Mouse (Mus musculus) hindbrain, embryonic 10.5 days (tissue): ENCODE measurements around the gene Cdk5rap3. TPM values are rescaled to one million over a fixed set of nuclear protein-coding genes. Genes with fewer than 3 reads are reported as not detected.

Experiments used
- DNase-seq: peaks from one replicate; pipeline ENCODE4 v3.0.0-alpha.2; 2017; ENCODE audit warnings: low spot score
- H3K27ac ChIP-seq: fragments of 300-500 bp; sonication (generic); 2 replicates; pipeline ENCODE4 v1.5.1; 2016; ENCODE audit warnings: mild to moderate bottlenecking, moderate library complexity
- H3K27me3 ChIP-seq: fragments of 300-500 bp; sonication (generic); 2 replicates; pipeline ENCODE4 v1.6.1; 2016; ENCODE audit warnings: mild to moderate bottlenecking; ENCODE audit not compliant: poor library complexity, insufficient read depth, severe bottlenecking
- H3K36me3 ChIP-seq: fragments of 300-500 bp; sonication (generic); 2 replicates; pipeline ENCODE4 v1.6.1; 2016; ENCODE audit warnings: mild to moderate bottlenecking, moderate library complexity
- H3K4me1 ChIP-seq: fragments of 300-500 bp; sonication (generic); replicated peaks from 2 replicates; pipeline ENCODE4 v1.6.1; 2016; ENCODE audit warnings: mild to moderate bottlenecking
- H3K4me3 ChIP-seq: fragments of 300-500 bp; sonication (generic); 2 replicates; pipeline ENCODE4 v1.5.1; 2016; ENCODE audit warnings: mild to moderate bottlenecking, moderate library complexity
- H3K9me3 ChIP-seq: fragments of 300-500 bp; sonication (generic); 2 replicates; pipeline ENCODE4 v1.6.1; 2016; ENCODE audit warnings: mild to moderate bottlenecking, moderate library complexity
- WGBS: fragments of 180-500 bp; shearing (Covaris S2); methylation state at CpG from one replicate; pipeline ENCODE4 v1.1.7; 2016; 5-methylcytosine and 5-hydroxymethylcytosine counted together
- polyA plus RNA-seq: library from polyadenylated mRNA; unstranded; fragments of >200 nt; fragmentation: Nextera tagmentation; extraction: Ambion mirVana; gene quantifications from 2 replicates; pipeline ENCODE4 v1.2.1, GENCODE M21; 2016

Gene Cdk5rap3
- polyA plus RNA-seq, 1 experiment from 2014 or later: 124 TPM

DNA sequence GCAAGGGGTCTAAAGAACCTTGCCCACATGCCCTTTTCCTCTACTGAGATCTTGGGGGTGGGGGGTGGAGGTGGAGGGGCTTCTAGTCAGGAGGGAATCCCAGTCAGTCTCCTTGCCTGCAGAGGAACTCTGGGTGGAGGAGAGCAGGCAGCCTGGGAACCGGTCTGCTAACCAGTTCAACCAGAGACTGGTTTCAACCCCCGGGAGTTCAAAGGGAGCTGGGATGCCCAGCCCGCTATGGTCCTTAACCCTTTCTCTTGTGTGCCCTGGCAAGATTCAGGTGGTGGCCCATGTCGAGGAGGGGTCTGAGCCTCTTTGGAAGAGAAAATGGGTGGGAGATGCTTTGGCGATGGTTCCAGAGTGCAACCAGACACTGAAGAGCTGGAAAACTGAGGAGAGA is 12.4 kb upstream of the Cdk5rap3 start:
- no peak overlapping the region for H3K4me3 ChIP-seq
- H3K27ac ChIP-seq: peak overlapping the region; percentile 66
- H3K9me3 ChIP-seq: no peaks in the 10 kb centered on the region
- H3K4me1 ChIP-seq: peaks cover 28% of the 10 kb centered on the region
- WGBS: 6% methylated on average over 5 of the region's 5 CpGs
- no peaks in the 10 kb centered on the region for H3K36me3 ChIP-seq
- H3K27me3 ChIP-seq: peaks cover 28% of the 10 kb centered on the region
- no peak for DNase-seq

DNA sequence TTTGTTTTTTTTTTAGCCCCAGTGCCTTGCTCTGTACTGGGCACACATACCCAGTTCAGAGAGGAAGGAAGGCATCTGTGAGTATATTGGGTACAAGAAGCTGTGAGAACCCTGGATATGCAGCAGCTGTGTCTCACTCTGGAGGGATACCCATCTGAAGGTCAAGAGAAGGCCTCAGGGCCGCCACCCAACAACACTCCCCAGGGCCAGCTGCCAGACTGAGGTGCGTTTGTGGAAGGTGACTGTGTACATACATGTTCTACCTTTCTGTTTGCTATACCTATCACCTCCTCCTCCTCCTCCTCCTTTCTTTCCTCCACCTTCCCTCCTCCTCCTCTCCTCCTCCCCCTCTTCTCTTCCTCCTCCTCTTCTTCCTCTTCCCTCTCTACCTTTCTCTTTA is 11.8 kb upstream of the Cdk5rap3 start, which contains the start of gene Prr15l:
Prr15l (plus strand) TSS at position 17 of the 400 bp plus-strand sequence.
- H3K36me3 ChIP-seq: no peaks in the 10 kb centered on the region
- H3K9me3 ChIP-seq: no peaks in the 10 kb centered on the region
- no peak within 1 kb of the TSS for H3K4me3 ChIP-seq
- peaks cover 29% of the 10 kb centered on the region for H3K27me3 ChIP-seq
- WGBS: 76% methylated on average over 2 of the region's 2 CpGs
- peak within 1 kb of the TSS; percentile 66 for H3K27ac ChIP-seq
- DNase-seq: no peak
- peaks cover 28% of the 10 kb centered on the region for H3K4me1 ChIP-seq

DNA sequence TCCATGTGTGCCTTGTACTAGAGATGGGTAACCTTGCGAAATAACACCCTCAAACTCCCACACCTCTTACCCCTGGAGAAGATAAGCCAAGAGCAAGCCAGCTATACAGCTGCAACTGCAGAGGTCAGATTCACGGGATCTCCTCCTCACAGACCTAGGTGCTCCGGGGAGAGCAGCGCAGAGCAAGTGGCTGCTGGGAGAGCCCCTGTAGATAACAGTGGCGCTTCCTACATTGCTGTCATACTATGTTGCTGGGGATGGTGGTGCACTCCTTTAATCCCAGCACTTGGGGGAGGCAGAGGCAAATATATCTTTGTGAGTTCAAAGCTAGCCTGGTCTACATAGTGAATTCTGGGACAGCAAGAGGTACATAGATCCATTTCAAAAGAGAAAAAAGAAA is 10.3 kb upstream of the Cdk5rap3 start:
- peaks cover 29% of the 10 kb centered on the region for H3K27me3 ChIP-seq
- H3K36me3 ChIP-seq: no peaks in the 10 kb centered on the region
- WGBS: 85% methylated on average over 5 of the region's 5 CpGs
- peaks cover 23% of the 10 kb centered on the region for H3K4me1 ChIP-seq
- no peak overlapping the region for H3K27ac ChIP-seq
- no peak for DNase-seq
- no peaks in the 10 kb centered on the region for H3K9me3 ChIP-seq
- H3K4me3 ChIP-seq: no peak overlapping the region

DNA sequence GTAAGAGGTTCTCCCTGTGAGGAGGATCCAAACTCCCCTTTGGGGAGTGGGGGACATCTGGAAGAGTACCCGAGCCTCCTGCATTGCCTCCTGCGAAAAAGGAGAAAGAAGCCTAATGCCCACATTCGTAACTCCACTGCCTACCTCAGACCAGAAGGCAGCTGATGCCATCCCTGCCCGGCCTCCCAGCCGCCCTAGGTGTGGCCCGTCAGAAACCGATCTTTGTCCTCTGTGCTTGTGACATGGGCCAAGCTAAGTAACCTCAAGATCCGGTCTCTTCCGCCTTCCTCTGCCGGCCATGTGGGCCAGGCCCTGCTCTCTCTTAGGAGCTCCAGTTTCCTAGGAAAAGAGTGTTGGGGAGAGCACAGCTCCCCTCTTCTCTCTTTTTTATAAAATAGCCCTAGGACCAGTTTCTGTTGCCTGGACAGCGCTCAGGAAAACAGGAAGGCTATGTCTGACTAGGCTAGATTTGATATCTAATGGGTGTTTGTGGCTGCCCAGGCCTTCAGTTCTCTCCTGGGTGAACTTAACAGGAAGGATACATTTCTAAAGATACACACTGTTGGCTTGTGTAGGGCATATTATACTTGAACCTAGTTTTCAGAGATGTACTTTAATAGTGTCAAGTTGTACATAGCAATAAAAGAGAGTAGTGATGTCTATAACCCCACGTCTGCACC is 9.3 kb upstream of the Cdk5rap3 start:
- Histone ChIP-seq H3K27me3 (peaks cover 29% of the 10 kb centered on the region), H3K4me1 (peaks cover 21% of the 10 kb centered on the region), H3K9me3 (no peaks in the 10 kb centered on the region), H3K4me3 (no peak overlapping the region), H3K36me3 (no peaks in the 10 kb centered on the region), H3K27ac (no peak overlapping the region)
- DNase-seq: no peak
- 84% methylated on average over 12 of the region's 12 CpGs for WGBS

DNA sequence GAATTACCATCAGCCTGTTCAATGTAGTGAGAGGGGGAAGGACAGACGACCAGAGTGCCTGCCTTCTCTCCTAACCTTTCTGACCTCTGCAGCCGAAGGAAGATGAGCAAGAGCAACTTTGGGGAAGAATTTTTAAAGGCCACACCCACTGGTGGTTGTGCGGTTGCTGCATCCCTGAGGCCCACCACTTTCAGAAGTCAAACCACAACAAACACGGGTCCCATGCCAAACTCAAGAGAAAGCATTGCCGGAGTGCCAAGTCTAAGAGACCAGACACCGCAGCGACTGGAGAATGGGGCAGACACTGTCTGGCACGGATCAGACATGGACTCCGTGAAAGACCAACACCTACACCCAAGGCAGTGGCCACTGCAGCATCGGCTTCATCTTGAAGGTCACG is 8.6 kb upstream of the Cdk5rap3 start:
- Histone ChIP-seq H3K36me3 (no peaks in the 10 kb centered on the region), H3K4me1 (peaks cover 19% of the 10 kb centered on the region), H3K27me3 (peaks cover 26% of the 10 kb centered on the region), H3K4me3 (no peak overlapping the region), H3K9me3 (no peaks in the 10 kb centered on the region), H3K27ac (no peak overlapping the region)
- 86% methylated on average over 11 of the region's 11 CpGs for WGBS
- no peak for DNase-seq

DNA sequence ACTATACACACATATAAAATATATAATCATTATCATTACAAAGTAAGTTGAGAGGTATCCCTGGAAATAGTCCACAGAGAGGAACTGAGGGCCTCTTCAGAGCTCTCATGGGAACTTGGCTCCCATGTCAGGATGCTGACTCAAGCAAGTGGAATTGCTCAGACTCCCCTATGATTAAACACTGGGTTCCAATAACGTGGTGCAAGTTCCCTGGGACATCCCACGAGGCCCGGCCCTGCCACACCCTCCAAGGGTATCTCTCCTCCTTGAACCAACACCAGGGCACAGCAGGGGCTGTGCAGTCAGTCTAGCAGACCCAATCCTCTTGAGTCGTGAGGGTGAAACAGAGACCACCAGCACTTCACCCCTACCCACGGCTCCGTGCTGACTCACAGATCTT is 2.7 kb upstream of the Cdk5rap3 start:
- Histone ChIP-seq H3K36me3 (no peaks in the 10 kb centered on the region), H3K9me3 (no peaks in the 10 kb centered on the region), H3K27me3 (0 out of 2 replicates have a peak, but pooled peaks cover 7% of the 10 kb centered on the region), H3K27ac (no peak overlapping the region), H3K4me1 (peaks cover 15% of the 10 kb centered on the region), H3K4me3 (no peak overlapping the region)
- no peak for DNase-seq
- 62% methylated on average over 6 of the region's 6 CpGs for WGBS

DNA sequence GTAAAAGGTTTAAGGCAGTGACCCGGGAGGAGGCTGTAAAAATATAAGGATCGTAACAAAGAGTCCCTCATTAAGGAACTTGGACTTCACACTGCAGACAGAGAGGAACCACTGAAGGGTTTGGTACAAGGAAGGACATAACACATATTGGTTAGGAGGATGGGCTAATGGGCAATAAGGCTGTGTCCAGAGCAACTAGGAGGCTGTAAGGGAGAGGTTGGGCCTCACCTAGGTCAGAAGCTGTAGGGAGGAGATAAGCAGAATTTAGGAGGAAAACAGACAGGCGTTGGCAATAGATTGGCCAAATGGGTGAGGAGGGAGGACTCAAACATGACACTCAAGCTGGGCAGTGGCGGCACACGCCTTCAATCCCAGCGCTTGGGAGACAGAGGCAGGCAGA is 1.1 kb upstream of the Cdk5rap3 start:
- H3K9me3 ChIP-seq: no peaks in the 10 kb centered on the region
- H3K27me3 ChIP-seq: 0 out of 2 replicates have a peak, but pooled peaks cover 4% of the 10 kb centered on the region
- no peak for DNase-seq
- peaks cover 22% of the 10 kb centered on the region for H3K4me1 ChIP-seq
- peak overlapping the region; percentile 91; the same call in 1 of the 2 replicates for H3K27ac ChIP-seq
- peaks cover 14% of the 10 kb centered on the region for H3K36me3 ChIP-seq
- peak overlapping the region; percentile 85; the same call in 1 of the 2 replicates for H3K4me3 ChIP-seq
- 87% methylated on average over 6 of the region's 6 CpGs for WGBS

DNA sequence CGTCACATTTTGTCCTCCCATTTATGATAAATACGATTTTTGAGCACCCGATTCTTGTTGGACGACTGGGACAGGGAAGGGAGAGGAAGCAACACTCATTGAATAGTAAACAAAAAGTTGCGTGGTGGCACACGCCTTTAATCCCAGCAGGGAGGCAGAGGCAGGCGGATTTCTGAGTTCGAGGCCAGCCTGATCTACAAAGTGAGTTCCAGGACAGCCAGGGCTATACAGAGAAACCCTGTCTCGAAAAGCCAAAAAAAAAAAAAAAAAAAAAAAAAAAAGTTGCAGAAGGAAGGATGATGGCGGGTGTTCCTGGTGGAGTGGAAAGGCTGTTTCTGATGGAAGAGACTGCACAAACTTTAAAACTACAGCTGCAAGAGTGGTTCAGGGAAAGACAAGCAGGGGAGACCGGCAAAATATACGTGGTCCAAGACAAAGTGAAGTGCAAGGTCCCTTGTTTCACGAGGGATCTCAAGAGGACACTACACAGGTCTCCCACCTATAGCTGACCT is 645 bp upstream of the Cdk5rap3 start:
- H3K27me3 ChIP-seq: 0 out of 2 replicates have a peak, but pooled peaks cover 4% of the 10 kb centered on the region
- H3K4me1 ChIP-seq: peaks cover 22% of the 10 kb centered on the region
- H3K4me3 ChIP-seq: peak overlapping the region; percentile 85
- H3K27ac ChIP-seq: peak overlapping the region; percentile 91; the same call in 1 of the 2 replicates
- 36% methylated on average over 13 of the region's 13 CpGs for WGBS
- no peak for DNase-seq
- peaks cover 19% of the 10 kb centered on the region for H3K36me3 ChIP-seq
- H3K9me3 ChIP-seq: no peaks in the 10 kb centered on the region

DNA sequence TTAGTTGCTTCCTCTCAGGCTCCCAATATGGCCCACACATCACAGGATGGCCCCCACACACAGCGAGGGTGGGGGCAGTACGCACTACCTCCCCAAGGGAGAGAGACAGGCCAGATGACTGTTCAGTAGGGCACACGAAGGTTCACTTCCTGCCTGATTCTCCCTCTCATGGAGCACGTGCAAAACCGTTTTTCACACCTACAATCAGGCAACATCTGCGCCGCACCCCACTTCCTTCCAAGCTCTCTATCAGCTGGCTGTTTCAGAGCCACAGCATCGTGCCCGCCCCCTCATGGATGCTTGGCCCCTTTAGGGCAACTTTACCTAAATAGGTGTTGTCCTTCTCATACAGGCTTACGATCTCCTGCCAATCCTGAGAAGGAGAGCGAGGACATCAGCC is 3.6 kb downstream of the Cdk5rap3 start:
- DNase-seq: no peak
- no peak overlapping the region for H3K27ac ChIP-seq
- H3K4me3 ChIP-seq: no peak overlapping the region
- H3K36me3 ChIP-seq: peaks cover 59% of the 10 kb centered on the region
- 0 out of 2 replicates have a peak, but pooled peaks cover 4% of the 10 kb centered on the region for H3K27me3 ChIP-seq
- H3K9me3 ChIP-seq: no peaks in the 10 kb centered on the region
- 87% methylated on average over 11 of the region's 11 CpGs for WGBS
- peaks cover 57% of the 10 kb centered on the region for H3K4me1 ChIP-seq

DNA sequence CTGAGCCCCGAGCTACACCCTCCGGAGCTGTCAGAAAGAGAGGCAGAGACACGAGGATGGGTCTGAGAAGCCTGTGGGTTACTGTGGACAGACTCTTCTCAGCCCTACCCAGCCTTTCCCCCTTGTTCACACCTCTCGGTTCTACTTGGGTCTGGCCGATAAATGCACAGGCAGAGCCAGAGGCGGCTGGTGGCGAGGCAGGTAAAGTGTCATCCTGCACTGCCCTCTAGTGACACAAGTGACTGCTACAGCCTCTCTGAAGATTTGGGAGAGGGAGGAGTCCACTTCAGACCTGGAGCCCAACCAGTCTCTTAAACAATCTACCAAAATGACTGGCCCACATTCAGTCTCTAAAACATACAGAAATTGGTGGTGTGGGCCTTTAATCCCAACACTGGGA is 6.3 kb downstream of the Cdk5rap3 start:
- peaks cover 73% of the 10 kb centered on the region for H3K4me1 ChIP-seq
- no peaks in the 10 kb centered on the region for H3K27me3 ChIP-seq
- peaks cover 79% of the 10 kb centered on the region for H3K36me3 ChIP-seq
- 21% methylated on average over 7 of the region's 7 CpGs for WGBS
- DNase-seq: peak; percentile 88
- H3K27ac ChIP-seq: peak overlapping the region; percentile 95
- H3K9me3 ChIP-seq: no peaks in the 10 kb centered on the region
- H3K4me3 ChIP-seq: no peak overlapping the region

DNA sequence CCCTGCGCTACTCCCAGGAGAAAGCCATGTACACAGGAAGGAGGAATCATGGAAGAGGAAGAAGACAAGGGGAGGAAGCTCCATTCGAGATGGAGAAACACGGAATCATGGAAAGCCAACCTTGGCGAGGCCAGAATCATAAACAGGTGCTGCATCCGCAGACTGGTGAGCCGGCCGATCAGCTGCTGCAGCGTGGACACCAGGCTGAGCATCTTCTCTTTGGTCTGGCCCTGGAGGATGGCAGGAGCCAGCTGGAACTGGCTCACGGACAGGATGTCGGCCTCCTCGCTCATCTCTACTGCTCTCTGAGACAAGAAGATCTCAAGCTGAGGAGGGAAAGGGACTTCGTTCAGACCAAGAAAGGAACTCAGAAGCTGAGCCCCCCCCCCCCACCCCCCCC is 7.7 kb downstream of the Cdk5rap3 start:
- no peak for DNase-seq
- H3K27ac ChIP-seq: peak overlapping the region; percentile 95
- WGBS: 88% methylated on average over 12 of the region's 12 CpGs
- no peak overlapping the region for H3K4me3 ChIP-seq
- no peaks in the 10 kb centered on the region for H3K9me3 ChIP-seq
- H3K4me1 ChIP-seq: peaks cover 77% of the 10 kb centered on the region
- H3K36me3 ChIP-seq: peaks cover 76% of the 10 kb centered on the region
- H3K27me3 ChIP-seq: no peaks in the 10 kb centered on the region

DNA sequence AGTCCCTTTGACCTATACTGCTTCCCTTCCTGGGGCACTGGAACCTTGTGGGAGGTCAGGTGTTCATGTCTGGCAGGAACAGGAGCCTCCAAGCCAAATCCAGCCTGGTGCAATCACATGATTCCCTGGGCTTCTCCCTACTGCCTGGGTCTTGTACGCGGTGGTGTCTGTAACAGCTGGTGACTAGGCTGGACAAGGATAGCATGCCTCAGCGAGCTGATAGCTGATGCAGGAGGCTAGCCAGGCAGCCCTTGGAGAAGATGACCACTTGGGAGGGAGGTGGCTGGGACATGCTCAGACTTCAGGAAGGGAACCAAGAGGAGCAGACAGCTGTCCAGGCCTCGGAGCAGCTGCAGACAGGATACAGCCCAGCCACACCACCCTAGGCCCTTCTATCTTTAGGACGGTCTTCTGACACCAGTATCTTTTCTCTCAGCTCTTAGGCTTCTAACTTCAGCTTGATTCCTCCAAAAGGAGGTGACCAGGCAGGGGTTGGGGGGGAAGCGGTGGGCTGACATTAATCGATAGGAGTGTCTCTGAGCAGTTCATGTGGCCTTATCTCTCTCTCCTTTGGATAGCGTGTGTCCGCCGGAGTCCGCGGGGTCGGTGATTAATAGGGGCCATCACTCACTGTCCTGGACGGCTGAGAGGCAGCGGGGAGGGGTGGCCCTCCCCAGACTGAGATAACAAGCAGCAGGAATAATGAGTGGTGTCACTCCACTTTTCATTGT is 9.7 kb downstream of the Cdk5rap3 start:
- H3K9me3 ChIP-seq: no peaks in the 10 kb centered on the region
- peak; percentile 77 for DNase-seq
- 39% methylated on average over 15 of the region's 15 CpGs for WGBS
- H3K27ac ChIP-seq: peak overlapping the region; percentile 95
- H3K27me3 ChIP-seq: no peaks in the 10 kb centered on the region
- H3K4me3 ChIP-seq: peak overlapping the region; percentile 3; the same call in 1 of the 2 replicates
- H3K36me3 ChIP-seq: peaks cover 56% of the 10 kb centered on the region
- peaks cover 93% of the 10 kb centered on the region for H3K4me1 ChIP-seq
